Mouse (Mus musculus): Measurements from ENCODE around the gene Slc23a2. TPM values are rescaled to one million over a fixed set of nuclear protein-coding genes. Genes with fewer than 3 reads are reported as not detected.

Gene Slc23a2
- polyA plus RNA-seq, 1 experiment from 2014 or later: 25.5 TPM

GRCm38 (mm10) chr2:132152670-132153069 is 7.8 kb upstream of the Slc23a2 start:
- H3K27me3 ChIP-seq: no peaks in the 10 kb centered on the region
- 69% methylated on average over 5 of the region's 5 CpGs for WGBS
- no peaks in the 10 kb centered on the region for H3K36me3 ChIP-seq
- no peak for ATAC-seq (ENCODE audit: low FRiP score)
- H3K4me3 ChIP-seq: no peak overlapping the region
- no peak overlapping the region for H3K27ac ChIP-seq
- no peaks in the 10 kb centered on the region for H3K4me1 ChIP-seq (replicated peaks)
- H3K9me3 ChIP-seq: no peaks in the 10 kb centered on the region
- H3K9ac ChIP-seq: no peak overlapping the region
- H3K4me2 ChIP-seq: no peak overlapping the region

GRCm38 (mm10) chr2:132151592-132151991 is 6.7 kb upstream of the Slc23a2 start:
- H3K36me3 ChIP-seq: no peaks in the 10 kb centered on the region
- H3K27ac ChIP-seq: no peak overlapping the region
- H3K4me3 ChIP-seq: no peak overlapping the region
- no peaks in the 10 kb centered on the region for H3K9me3 ChIP-seq
- H3K27me3 ChIP-seq: 0 out of 2 replicates have a peak, but pooled peaks cover 3% of the 10 kb centered on the region
- ATAC-seq (ENCODE audit: low FRiP score): no peak
- 87% methylated on average over 6 of the region's 6 CpGs for WGBS
- H3K4me1 ChIP-seq (replicated peaks): no peaks in the 10 kb centered on the region
- no peak overlapping the region for H3K4me2 ChIP-seq
- H3K9ac ChIP-seq: no peak overlapping the region

GRCm38 (mm10) chr2:132150926-132151325 is 6.0 kb upstream of the Slc23a2 start:
- Histone ChIP-seq H3K4me3 (no peak overlapping the region), H3K27ac (no peak overlapping the region), H3K9ac (no peak overlapping the region), H3K4me1 (replicated peaks) (peaks cover under 1% of the 10 kb centered on the region; the same call in 1 of the 2 replicates), H3K9me3 (no peaks in the 10 kb centered on the region), H3K27me3 (0 out of 2 replicates have a peak, but pooled peaks cover 6% of the 10 kb centered on the region), H3K36me3 (no peaks in the 10 kb centered on the region), H3K4me2 (no peak overlapping the region)
- WGBS: 56% methylated on average over 1 of the region's 1 CpGs
- no peak for ATAC-seq (ENCODE audit: low FRiP score)

GRCm38 (mm10) chr2:132146502-132146901 is 1.6 kb upstream of the Slc23a2 start:
- Histone ChIP-seq H3K4me2 (no peak overlapping the region), H3K4me1 (replicated peaks) (peaks cover 23% of the 10 kb centered on the region), H3K4me3 (no peak overlapping the region), H3K9me3 (no peaks in the 10 kb centered on the region), H3K27ac (no peak overlapping the region), H3K27me3 (0 out of 2 replicates have a peak, but pooled peaks cover 6% of the 10 kb centered on the region), H3K9ac (no peak overlapping the region), H3K36me3 (peaks cover 3% of the 10 kb centered on the region)
- ATAC-seq (ENCODE audit: low FRiP score): no peak
- 40% methylated on average over 4 of the region's 4 CpGs for WGBS

GRCm38 (mm10) chr2:132143943-132144927 is 673 bp downstream of the Slc23a2 start:
- ATAC-seq (ENCODE audit: low FRiP score): peak; percentile 52
- Histone ChIP-seq H3K27ac (peak overlapping the region; percentile 82), H3K4me1 (replicated peaks) (peaks cover 23% of the 10 kb centered on the region), H3K36me3 (peaks cover 3% of the 10 kb centered on the region), H3K9me3 (no peaks in the 10 kb centered on the region), H3K27me3 (0 out of 2 replicates have a peak, but pooled peaks cover 6% of the 10 kb centered on the region), H3K9ac (peak overlapping the region; percentile 92), H3K4me3 (peak overlapping the region; percentile 84), H3K4me2 (peak overlapping the region; percentile 85)
- 2% methylated on average over 53 of the region's 66 CpGs for WGBS

GRCm38 (mm10) chr2:132142606-132143005 is 2.3 kb downstream of the Slc23a2 start:
- Histone ChIP-seq H3K9me3 (no peaks in the 10 kb centered on the region), H3K4me3 (no peak overlapping the region), H3K9ac (no peak overlapping the region), H3K4me1 (replicated peaks) (peaks cover 23% of the 10 kb centered on the region), H3K36me3 (peaks cover 3% of the 10 kb centered on the region), H3K27ac (no peak overlapping the region), H3K4me2 (no peak overlapping the region), H3K27me3 (0 out of 2 replicates have a peak, but pooled peaks cover 6% of the 10 kb centered on the region)
- WGBS: 84% methylated on average over 8 of the region's 8 CpGs
- ATAC-seq (ENCODE audit: low FRiP score): no peak

- no peak overlapping the region for H3K4me3 ChIP-seq
- H3K9me3 ChIP-seq: no peaks in the 10 kb centered on the region
- H3K27me3 ChIP-seq: no peaks in the 10 kb centered on the region
- peaks cover 3% of the 10 kb centered on the region for H3K36me3 ChIP-seq
- WGBS: 83% methylated on average over 10 of the region's 10 CpGs
- no peak overlapping the region for H3K9ac ChIP-seq
- no peak overlapping the region for H3K4me2 ChIP-seq
- H3K27ac ChIP-seq: no peak overlapping the region
- ATAC-seq (ENCODE audit: low FRiP score): no peak
- peaks cover 19% of the 10 kb centered on the region for H3K4me1 ChIP-seq (replicated peaks)
Measured at GRCm38 (mm10) chr2:132140536-132140935, 4.4 kb downstream of the Slc23a2 start.

GRCm38 (mm10) chr2:132139099-132139498 is 5.8 kb downstream of the Slc23a2 start:
- H3K9me3 ChIP-seq: no peaks in the 10 kb centered on the region
- peaks cover 3% of the 10 kb centered on the region for H3K36me3 ChIP-seq
- H3K9ac ChIP-seq: no peak overlapping the region
- no peak overlapping the region for H3K4me3 ChIP-seq
- H3K4me2 ChIP-seq: no peak overlapping the region
- no peaks in the 10 kb centered on the region for H3K27me3 ChIP-seq
- H3K4me1 ChIP-seq (replicated peaks): peaks cover 25% of the 10 kb centered on the region
- H3K27ac ChIP-seq: no peak overlapping the region
- 97% methylated on average over 2 of the region's 2 CpGs for WGBS
- no peak for ATAC-seq (ENCODE audit: low FRiP score)

- Histone ChIP-seq H3K4me1 (replicated peaks) (peaks cover 26% of the 10 kb centered on the region), H3K4me2 (no peak overlapping the region), H3K27me3 (no peaks in the 10 kb centered on the region), H3K36me3 (no peaks in the 10 kb centered on the region), H3K27ac (no peak overlapping the region), H3K9me3 (no peaks in the 10 kb centered on the region), H3K4me3 (no peak overlapping the region), H3K9ac (no peak overlapping the region)
- 88% methylated on average over 8 of the region's 8 CpGs for WGBS
- no peak for ATAC-seq (ENCODE audit: low FRiP score)
Measured at GRCm38 (mm10) chr2:132135876-132136637, 8.9 kb downstream of the Slc23a2 start.

GRCm38 (mm10) chr2:132134758-132135157 is 10.2 kb downstream of the Slc23a2 start:
- no peaks in the 10 kb centered on the region for H3K36me3 ChIP-seq
- no peaks in the 10 kb centered on the region for H3K9me3 ChIP-seq
- no peak overlapping the region for H3K9ac ChIP-seq
- no peaks in the 10 kb centered on the region for H3K27me3 ChIP-seq
- WGBS: 86% methylated on average over 4 of the region's 4 CpGs
- H3K4me2 ChIP-seq: no peak overlapping the region
- ATAC-seq (ENCODE audit: low FRiP score): no peak
- peaks cover 29% of the 10 kb centered on the region for H3K4me1 ChIP-seq (replicated peaks)
- 0 out of 2 replicates have a peak overlapping the region, but pooled peaks have one; percentile 12 for H3K27ac ChIP-seq
- no peak overlapping the region for H3K4me3 ChIP-seq

- Histone ChIP-seq H3K36me3 (no peaks in the 10 kb centered on the region), H3K27me3 (no peaks in the 10 kb centered on the region), H3K27ac (no peak overlapping the region), H3K4me3 (no peak overlapping the region), H3K4me1 (replicated peaks) (peaks cover 29% of the 10 kb centered on the region), H3K9ac (no peak overlapping the region), H3K9me3 (no peaks in the 10 kb centered on the region), H3K4me2 (no peak overlapping the region)
- 40% methylated on average over 2 of the region's 2 CpGs for WGBS
- no peak for ATAC-seq (ENCODE audit: low FRiP score)
Measured at GRCm38 (mm10) chr2:132133436-132133835, 11.5 kb downstream of the Slc23a2 start.

GRCm38 (mm10) chr2:132131266-132131665 is 13.6 kb downstream of the Slc23a2 start:
- no peak overlapping the region for H3K4me3 ChIP-seq
- WGBS: 4% methylated on average over 9 of the region's 9 CpGs
- no peaks in the 10 kb centered on the region for H3K27me3 ChIP-seq
- peak overlapping the region; percentile 55; the same call in 1 of the 2 replicates for H3K9ac ChIP-seq
- H3K9me3 ChIP-seq: no peaks in the 10 kb centered on the region
- H3K36me3 ChIP-seq: no peaks in the 10 kb centered on the region
- peaks cover 35% of the 10 kb centered on the region for H3K4me1 ChIP-seq (replicated peaks)
- H3K27ac ChIP-seq: no peak overlapping the region
- H3K4me2 ChIP-seq: peak overlapping the region; percentile 34
- ATAC-seq (ENCODE audit: low FRiP score): no peak

Measured in hindbrain, embryonic 13.5 days (tissue).